Mouse (Mus musculus): Measurements from ENCODE around the gene Banp. TPM values are rescaled to one million over a fixed set of nuclear protein-coding genes. Genes with fewer than 3 reads are reported as not detected.

Gene Banp
- total RNA-seq, 2 experiments from 2014 or later = 25.0 to 45.8 TPM

DNA sequence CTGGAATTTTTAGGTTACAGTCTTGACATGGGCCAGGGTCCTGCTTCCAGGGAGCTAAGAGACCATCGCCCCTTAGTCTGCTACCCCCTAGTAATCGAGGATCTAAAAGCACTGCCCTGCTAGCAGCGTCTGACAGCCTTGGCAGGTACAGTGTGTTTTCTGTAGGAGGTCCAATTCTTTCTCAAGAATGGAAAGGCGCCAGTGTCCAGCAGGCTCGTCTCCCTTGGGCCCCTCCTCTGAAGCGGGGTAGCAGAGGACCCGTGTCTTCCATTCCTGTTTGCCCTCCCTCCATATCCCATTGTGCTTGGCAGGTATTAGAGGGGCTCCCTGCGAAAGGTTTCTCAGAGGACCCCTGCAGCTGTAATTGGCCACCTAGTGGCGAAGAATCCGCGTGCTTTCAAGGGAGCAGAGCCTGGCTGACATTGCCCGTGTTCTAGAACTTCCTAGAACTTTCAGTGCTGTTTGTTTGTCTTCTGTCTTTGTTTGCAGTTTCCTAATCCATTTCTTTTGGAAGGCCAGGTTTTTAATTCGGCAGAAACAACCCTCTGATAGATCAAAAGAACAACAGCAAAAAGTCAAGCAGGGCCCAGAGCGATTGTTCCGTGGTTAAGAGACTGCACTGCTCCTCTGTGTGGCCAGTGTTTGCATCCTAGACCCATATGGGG is 97.8 kb downstream of the Banp start:
- no peak for ATAC-seq (replicated peaks; ENCODE audit: low FRiP score, poor library complexity, severe bottlenecking)

DNA sequence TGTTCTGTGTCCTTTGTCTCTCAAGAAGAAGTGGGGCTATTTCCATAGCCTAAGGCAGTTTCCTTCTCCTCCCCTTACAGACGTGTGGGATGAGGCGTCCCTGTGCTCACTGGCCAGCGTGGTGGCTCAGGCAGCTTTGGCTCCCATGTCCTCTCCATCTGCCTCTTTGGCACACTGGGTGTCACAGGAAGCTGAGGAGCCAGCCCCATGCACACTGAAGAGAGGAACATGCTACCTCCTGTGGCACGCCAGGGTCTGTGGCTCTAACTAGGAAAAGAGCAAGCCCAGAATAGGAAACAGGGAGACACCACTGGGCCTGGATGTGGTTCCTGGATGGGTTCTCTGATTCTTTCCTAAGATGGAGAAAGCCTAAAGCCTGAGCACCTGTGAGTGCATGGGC is 99.7 kb downstream of the Banp start:
- no peak for ATAC-seq (replicated peaks; ENCODE audit: low FRiP score, poor library complexity, severe bottlenecking)

DNA sequence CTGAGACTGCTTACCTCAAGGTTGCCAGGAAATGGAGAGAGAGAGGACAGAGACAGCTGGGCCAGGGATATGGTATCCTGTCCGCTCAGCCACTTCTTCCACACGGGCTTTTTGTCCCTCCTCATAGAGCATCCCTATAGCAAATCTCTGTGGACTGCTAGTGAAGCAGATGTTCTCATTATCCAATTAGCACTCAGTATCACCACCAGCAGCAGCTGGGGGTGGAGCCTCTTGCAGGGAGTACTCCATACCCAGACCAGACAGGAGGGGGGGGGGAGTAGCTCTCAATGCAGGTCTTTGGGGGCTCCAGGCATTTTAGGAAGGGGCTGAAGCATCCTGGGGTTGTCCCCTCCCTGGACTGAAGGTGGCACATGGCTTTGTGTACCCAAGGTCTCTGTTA is 100.4 kb downstream of the Banp start:
- no peak for ATAC-seq (replicated peaks; ENCODE audit: low FRiP score, poor library complexity, severe bottlenecking)

DNA sequence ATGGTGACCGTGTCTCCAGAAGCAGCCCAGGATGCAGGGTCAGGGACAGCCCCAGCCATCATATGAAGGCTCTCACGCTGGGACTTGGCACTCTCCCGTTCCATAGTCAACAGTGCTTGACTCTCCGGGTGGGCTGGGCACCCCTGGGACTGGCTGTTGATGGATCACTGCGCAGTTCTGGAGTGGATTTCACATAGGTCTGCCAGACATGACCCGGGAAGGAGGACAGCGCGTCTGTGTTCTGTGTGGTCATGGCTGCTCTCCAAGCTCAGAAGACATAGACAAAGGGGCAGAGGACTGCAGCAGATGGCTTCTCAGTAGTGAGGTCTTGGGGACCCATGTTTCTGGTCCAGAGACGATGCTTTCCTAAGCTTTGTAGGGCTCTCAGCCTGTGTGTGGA is 101.1 kb downstream of the Banp start:
- ATAC-seq (replicated peaks; ENCODE audit: low FRiP score, poor library complexity, severe bottlenecking) = no peak

DNA sequence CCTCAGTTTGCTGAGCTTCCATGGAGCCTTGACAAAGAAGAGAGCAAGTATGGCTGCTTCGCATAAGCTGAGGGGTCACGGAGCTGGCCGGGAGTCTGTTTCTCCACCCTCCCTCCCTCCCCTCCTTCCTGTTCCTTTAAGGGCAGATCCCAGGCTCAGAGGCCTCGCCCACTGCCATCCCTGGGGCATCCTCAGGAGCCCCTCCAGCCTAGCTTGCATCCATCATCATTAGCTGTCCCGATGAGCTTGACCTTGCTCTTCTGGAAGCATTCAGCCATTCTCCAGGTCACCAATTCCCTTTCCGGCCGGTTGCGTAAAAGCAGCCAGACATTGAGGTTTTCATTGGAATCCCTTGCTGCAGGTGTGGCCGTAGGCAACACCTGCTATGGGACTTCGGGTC is 105.8 kb downstream of the Banp start:
- no peak for ATAC-seq (replicated peaks; ENCODE audit: low FRiP score, poor library complexity, severe bottlenecking)

DNA sequence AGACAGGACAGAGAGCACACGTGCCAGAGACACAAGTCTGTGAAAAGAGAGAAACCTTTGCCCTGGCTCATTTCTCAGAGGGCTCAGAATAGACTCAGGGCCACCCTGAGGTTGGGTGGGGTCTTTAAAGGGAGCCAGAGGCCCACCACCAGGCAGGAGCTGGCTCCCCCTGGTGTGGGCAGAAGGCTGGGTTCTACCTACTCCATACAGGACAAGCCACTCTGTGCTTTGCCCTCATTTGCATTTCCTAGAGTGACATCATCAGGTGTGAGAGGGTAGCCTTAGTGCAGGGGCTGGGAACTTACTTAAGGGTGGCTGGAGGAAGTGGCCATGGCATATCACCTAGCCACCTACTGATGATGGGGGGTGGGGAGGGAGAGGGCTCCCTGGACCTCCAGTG is 106.6 kb downstream of the Banp start:
- ATAC-seq (replicated peaks; ENCODE audit: low FRiP score, poor library complexity, severe bottlenecking) = no peak

DNA sequence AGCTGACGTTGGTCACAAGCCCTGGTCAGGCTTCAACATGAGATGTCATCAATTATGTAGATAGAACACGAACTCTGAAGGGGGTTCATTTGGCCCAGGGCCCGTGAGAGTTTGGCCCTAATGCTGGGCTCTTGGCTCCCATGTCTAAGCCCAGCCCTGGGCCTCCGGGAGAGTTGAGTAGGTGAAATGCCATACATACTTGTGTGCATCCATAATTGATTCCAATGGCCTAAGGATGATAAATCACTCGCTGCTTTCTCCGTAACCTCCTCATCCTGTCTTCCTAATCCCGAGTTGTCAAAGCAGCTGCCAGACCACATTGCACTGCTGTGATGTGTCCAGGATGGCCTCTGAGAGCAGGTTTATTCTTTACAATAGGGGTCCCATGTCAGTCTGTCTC is 107.3 kb downstream of the Banp start:
- ATAC-seq (replicated peaks; ENCODE audit: low FRiP score, poor library complexity, severe bottlenecking) = no peak

DNA sequence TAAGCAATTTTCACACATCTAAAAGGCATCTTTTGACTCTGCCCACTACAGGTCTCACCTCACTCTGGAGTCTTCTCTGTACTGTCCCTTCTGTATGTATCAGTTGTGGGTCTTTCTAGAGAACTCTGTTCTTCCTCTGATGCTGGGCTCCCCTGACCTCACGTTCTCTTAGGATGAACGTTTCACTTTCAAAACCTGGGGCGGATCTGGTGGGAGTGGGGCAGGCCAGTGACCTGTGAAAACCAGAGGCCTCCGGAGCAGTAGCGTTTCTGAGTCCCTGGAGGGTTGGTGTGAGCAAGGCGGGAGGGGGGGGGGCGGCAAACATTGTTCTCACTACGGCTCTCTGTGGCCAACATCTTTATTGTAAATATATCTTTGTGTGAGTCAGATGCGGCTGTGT is 109.0 kb downstream of the Banp start:
- no peak for ATAC-seq (replicated peaks; ENCODE audit: low FRiP score, poor library complexity, severe bottlenecking)

DNA sequence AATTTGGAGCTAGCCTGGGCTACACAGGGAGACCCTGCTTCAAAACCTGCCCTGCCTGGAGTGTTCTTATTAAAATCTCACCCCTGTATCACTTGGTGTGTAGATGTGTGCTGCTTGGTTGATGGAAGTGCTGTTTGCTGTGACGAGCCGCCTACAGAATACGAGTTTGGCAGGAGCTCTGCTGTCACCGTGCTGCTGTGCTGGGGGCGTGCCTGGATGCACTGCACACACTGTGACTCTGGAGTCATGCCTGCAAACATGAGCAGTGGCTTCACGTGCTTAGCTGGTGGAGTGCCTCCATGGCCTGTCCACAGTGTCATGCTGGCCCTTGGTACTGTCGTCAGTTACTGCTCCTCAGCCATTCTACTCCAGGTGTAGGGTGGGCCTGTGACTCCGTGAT is 109.4 kb downstream of the Banp start:
- no peak for ATAC-seq (replicated peaks; ENCODE audit: low FRiP score, poor library complexity, severe bottlenecking)

DNA sequence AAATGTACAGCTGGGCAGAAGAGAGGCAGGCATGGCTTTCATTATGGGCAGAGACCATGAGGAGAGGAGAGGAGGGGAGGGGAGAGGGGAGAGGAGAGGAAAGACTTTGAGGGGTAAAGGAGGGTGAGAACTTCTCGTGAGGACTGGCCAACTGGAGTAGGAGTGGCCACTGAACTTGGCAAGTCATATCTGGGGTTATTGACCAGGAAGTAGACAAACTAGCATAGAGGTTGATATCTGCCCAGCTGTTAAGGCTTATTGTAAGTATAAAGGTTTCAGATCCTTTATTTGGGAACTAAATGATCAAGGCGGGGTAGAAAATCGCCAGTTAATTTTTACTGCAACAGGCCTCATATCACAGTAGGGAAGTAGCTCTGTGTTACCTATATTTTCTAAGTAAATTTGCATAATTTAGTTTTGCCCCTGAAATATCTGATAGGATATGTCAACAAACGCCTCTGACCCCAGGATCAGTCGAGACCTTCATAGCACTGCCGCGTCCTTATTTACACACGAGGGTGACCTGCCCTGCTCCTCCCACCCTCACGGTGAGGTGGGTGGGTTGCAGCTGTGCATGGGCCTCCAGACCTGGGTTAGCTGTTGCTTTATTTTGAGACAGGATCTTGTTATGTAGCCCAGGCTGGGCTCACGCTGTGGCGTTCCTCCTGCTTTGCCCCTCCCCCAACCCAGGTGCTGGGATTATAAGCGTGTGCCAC is 113.1 kb downstream of the Banp start:
- no peak for ATAC-seq (replicated peaks; ENCODE audit: low FRiP score, poor library complexity, severe bottlenecking)

DNA sequence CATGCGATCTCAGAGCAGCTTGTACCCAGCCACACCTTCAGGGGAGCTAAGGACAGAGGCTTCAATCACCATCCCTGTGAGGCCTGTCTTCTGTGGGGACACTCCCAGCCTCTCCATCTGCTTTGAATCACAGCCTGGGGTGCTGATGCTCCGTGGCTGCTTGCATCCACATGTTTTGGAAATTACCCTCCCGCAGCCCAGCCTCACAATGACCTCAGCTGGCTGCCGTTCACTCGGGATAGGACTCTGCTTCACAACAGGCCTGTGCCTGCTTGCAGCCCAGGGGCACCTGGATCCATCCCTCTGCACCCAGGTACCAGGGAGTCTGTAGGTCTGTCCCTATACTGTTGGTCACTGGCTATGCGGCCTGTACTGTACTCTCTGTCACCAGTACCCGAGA is 114.8 kb downstream of the Banp start:
- ATAC-seq (replicated peaks; ENCODE audit: low FRiP score, poor library complexity, severe bottlenecking) = no peak

DNA sequence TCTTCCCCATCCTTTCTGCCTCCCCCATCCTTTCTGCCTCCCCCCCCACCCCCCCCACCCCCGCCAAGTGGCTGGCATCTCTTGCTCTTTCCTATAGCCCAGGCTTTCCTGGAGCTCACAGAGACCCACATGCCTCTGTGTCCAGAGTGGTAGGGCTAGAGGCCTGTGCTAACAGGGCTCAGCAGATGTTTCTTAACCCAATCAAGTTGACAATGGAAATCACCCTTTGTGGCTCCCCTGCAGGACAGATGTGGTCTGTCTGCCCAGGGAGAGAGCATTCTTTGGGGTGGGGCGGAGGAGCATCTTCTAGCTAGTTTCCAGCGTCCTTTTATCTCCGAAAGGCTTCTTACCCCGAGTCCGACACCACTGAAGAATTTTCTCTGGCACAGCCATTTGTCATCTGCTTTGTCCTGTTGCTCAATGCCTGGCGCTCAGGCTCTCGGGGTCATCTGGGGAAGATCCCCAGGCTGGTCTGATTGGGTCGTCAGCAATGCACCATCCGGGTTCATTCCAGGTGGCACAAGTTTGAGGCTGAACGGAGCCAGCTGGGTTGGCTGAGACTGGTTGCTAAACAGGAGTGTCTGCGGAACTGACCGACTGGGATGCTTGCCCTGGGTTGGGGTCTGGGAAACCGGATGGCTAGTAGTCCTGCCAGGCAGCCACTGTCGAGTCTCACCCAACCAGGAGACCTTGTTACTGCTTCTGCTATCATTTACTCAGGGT is 118.4 kb downstream of the Banp start:
- no peak for ATAC-seq (replicated peaks; ENCODE audit: low FRiP score, poor library complexity, severe bottlenecking)

DNA sequence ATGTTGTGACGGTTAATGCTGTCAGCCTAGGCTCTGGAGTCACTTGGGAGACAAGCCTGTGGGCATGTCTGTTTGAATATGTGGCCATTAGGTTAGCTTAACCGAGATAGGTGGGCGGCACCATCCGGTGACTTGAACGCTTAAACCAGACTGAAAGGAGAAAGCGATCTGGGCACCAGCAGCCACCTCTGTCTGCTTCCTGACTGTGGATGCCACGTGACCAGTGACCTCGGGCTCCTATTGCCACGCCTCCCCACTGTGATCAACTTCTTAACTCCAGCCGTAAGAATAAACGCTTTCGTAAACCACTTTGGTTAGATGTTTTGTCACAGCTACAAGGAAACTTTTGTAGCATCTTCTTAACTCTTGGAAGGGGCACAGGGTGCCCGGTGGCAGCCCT is 119.1 kb downstream of the Banp start:
- ATAC-seq (replicated peaks; ENCODE audit: low FRiP score, poor library complexity, severe bottlenecking) = no peak

DNA sequence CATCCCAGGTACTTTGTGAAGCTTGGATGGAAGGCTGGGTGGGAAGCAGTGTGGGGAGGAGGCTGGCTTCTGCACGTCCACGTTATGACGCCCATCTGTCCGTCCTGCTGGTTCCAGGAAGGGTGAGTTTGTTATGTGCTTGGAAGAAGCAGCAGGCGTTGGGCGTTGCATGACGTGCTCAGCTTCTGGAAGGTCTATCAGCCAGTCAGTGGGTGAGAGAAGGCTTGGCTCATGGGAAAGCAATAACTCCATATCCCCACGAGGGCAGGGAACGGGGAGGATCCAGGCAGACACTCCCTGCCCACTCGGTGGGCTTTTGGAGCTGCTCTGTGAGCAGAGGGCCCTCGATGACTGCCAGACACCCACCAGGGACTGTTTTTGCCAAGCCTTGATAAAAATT is 119.7 kb downstream of the Banp start:
- no peak for ATAC-seq (replicated peaks; ENCODE audit: low FRiP score, poor library complexity, severe bottlenecking)

DNA sequence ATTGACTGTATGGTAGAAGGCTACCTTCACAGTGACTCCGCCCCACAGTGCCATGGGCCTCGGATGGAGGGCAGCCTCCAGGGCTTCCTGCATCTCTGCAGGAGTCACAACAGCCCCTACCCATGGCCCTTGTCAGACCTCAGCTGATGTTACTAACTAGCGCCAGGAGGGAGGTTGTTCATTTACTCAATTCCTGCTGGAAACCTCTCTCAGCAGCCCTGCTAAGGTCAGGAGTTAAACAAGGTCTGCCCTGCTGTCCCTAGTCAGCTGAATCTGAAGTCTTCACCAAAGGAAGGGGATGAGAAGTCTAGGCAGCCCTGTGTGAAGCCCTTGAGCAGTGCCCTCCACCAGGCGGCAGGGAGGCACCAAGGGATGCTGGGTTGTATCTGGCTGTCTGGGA is 121.6 kb downstream of the Banp start:
- ATAC-seq (replicated peaks; ENCODE audit: low FRiP score, poor library complexity, severe bottlenecking) = no peak

DNA sequence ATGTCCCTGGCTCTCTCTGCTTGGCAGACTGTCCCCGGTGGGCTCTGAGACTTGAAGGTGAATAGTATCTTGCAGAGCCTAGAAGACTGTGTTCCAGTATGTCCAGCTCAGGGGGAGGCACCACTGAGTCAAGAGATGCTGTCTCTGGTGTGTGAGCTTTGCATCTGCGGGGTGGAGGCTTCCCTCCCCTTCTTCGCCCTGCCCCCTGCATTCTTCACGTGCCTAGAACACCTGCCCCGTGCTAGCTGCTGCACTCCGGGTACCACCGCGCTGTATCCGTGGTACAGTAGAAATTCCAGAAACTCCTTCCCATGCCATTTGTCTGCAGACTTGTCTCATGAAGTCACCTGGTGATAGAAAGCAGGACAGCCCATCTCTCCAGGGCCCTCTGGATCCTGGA is 124.4 kb downstream of the Banp start:
- no peak for ATAC-seq (replicated peaks; ENCODE audit: low FRiP score, poor library complexity, severe bottlenecking)

DNA sequence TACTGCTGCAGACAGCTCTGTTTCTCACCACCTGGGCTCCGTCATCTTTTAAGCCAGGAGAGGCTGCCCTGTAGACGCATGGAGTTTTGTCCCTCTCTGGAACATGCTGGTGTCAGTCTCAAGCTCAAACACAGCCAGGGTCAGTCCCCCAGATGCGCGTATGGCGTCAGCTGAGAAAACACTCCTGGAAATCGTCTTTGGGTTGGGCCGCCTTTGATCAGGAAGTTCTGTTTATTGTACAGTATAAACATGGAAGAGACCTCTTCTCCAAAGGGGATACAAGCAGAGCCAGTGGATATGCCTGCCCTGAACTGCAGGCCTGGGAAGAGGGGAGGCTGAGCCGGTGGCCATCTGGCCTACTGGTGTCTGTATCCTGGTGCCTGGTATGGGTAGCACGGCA is 124.9 kb downstream of the Banp start:
- ATAC-seq (replicated peaks; ENCODE audit: low FRiP score, poor library complexity, severe bottlenecking) = no peak

DNA sequence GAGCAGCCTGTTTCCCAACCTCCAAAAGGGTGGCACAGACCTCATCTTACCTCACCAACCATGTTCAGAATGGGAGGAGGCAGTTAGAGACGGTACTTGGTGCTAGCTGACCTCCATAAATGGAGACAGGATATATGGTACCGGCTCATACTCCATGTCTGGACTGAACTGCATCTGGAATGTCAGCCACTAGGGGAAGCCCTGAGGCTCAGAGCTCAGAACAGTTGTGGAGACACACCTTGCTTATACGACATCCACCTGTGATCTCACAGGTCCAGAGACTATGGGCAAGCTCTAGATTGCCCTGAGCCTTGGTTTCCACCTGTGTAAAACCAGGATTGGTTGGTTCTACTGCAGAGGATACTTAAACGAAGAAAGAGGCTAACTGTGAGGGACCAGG is 125.4 kb downstream of the Banp start:
- no peak for ATAC-seq (replicated peaks; ENCODE audit: low FRiP score, poor library complexity, severe bottlenecking)

DNA sequence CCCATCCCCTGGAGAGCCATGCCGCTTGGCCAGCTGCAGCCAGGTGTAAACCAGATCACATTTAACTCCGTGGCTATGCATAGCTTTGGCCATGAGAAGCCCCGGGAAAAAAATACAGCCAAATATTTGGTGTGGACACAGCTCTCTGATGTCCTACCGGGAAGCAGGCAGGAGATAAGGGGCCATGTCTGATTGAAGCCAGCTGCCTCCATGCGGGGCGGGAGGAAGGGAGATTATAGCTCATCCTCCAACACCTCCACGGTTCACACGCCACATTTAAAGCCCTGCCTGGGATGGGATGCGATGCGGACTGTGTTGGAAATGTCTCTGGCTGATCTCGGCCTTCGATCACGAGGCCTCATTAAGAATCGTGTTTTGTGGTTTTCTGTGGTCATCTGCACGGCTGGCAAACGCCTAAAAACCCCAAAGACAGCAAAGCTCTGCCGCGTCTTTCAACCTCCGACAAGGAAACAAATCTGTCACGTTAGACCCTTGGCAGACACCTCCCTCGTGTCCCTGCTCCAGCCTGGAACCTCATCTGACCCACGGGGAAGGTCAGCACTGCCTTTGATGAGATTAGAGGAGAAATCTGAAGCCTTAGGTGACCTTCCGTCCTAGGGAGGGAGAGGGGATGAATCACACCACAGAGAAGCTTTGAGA is 126.8 kb downstream of the Banp start:
- ATAC-seq (replicated peaks; ENCODE audit: low FRiP score, poor library complexity, severe bottlenecking) = no peak

DNA sequence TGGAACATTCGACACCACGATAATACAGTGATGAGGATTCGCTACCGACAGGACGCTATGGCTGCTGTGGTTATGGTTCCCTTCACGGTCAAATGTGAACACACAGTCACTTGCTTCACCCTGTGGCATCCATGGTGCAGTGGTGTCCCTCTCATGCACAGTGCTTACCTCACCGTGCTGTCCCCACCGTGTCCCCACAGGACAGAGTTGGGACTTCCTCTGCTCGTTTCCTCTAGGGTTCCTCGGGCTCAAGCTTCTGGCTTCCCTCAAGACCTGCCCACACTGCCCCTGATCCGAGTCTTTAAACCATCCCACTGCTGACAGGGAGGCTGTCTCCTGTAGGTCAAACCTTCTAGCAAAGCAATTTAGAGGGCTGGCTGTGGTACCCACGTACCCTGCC is 128.8 kb downstream of the Banp start:
- ATAC-seq (replicated peaks; ENCODE audit: low FRiP score, poor library complexity, severe bottlenecking) = no peak

Data from erythroblast, adult 5-6 weeks (primary cell).